Mouse (Mus musculus) CH12.LX (cell line): ENCODE data around the gene Hspb3. TPM values are rescaled to one million over a fixed set of nuclear protein-coding genes. Genes with fewer than 3 reads are reported as not detected.

ENCODE experiments used
- DNase-seq: peaks from one replicate; pipeline ENCODE4 v3.0.0-alpha.2; 2013; ENCODE audit errors: extremely low read depth
- H3K27ac ChIP-seq: 2 replicates; pipeline ENCODE4 v1.5.1; 2012; ENCODE audit warnings: low read depth, mild to moderate bottlenecking, control low read depth, moderate library complexity; ENCODE audit not compliant: insufficient read depth
- H3K27me3 ChIP-seq: replicated peaks from 2 replicates; pipeline ENCODE3; 2012; ENCODE audit warnings: inconsistent platforms
- H3K36me3 ChIP-seq, 2 experiments: replicated peaks in 1 of 2; 2 replicates each; pipeline versions ENCODE3 to v1.6.1; 2012; ENCODE audit warnings: inconsistent platforms in 1 of 2, low read length in 1 of 2, mild to moderate bottlenecking in 1 of 2, mixed read lengths in 1 of 2, moderate library complexity in 1 of 2; ENCODE audit not compliant: control insufficient read depth in 1 of 2, insufficient read depth in 1 of 2
- H3K4me1 ChIP-seq, 2 experiments: 2 replicates each; pipeline ENCODE4 v1.6.1; 2012; ENCODE audit warnings: inconsistent platforms in 1 of 2, moderate library complexity in 1 of 2; ENCODE audit not compliant: insufficient read depth in 2 of 2, control insufficient read depth in 1 of 2
- H3K4me2 ChIP-seq: 2 replicates; pipeline ENCODE4 v1.6.1; 2012; ENCODE audit warnings: low read depth, mild to moderate bottlenecking, control low read depth; ENCODE audit not compliant: poor library complexity, insufficient read depth, severe bottlenecking
- H3K4me3 ChIP-seq, 3 experiments: fragments of 150-350 bp in 1 of 3; sonication (generic) in 1 of 3; replicated peaks in 1 of 3; 2 replicates each; pipeline versions ENCODE3 to v1.5.1; 2011 to 2012; ENCODE audit warnings: low read depth in 2 of 3, low read length in 2 of 3, mild to moderate bottlenecking in 2 of 3, moderate library complexity in 2 of 3, control low read depth in 1 of 3, improper control_type of control experiment in 1 of 3, inconsistent platforms in 1 of 3, mixed read lengths in 1 of 3; ENCODE audit not compliant: poor library complexity in 1 of 3
- H3K79me2 ChIP-seq: replicated peaks from 2 replicates; pipeline ENCODE4 v1.6.1; 2012; ENCODE audit warnings: mild to moderate bottlenecking, moderate library complexity; ENCODE audit not compliant: control insufficient read depth, poor library complexity, insufficient read depth, severe bottlenecking; ENCODE audit errors: extremely low read depth
- H3K9ac ChIP-seq: 2 replicates; pipeline ENCODE4 v1.6.1; 2012; ENCODE audit warnings: low read depth, mild to moderate bottlenecking, control low read depth, moderate library complexity; ENCODE audit not compliant: insufficient read depth
- H3K9me3 ChIP-seq: replicated peaks from 2 replicates; pipeline ENCODE3; 2012; ENCODE audit warnings: low read length, inconsistent platforms, mixed read lengths
- CHD2 ChIP-seq: IDR thresholded peaks from 2 replicates; pipeline ENCODE4 v1.6.1; 2011; ENCODE audit warnings: low read length, improper control_type of control experiment
- E2F4 ChIP-seq: IDR thresholded peaks from 2 replicates; pipeline ENCODE4 v1.6.1; 2011; ENCODE audit warnings: low read depth, low read length, improper control_type of control experiment; ENCODE audit not compliant: insufficient replicate concordance
- EP300 ChIP-seq: IDR thresholded peaks from 2 replicates; pipeline ENCODE4 v1.6.1; 2011; ENCODE audit warnings: low read length, improper control_type of control experiment
- ETS1 ChIP-seq: conservative IDR thresholded peaks from 2 replicates; pipeline ENCODE4 v1.6.1; 2012; ENCODE audit warnings: low read depth, mild to moderate bottlenecking, inconsistent platforms, low read length, improper control_type of control experiment, moderate library complexity
- GABPA ChIP-seq: IDR thresholded peaks from 2 replicates; pipeline ENCODE4 v1.6.1; 2012; ENCODE audit warnings: low read depth, low read length, improper control_type of control experiment, inconsistent platforms; ENCODE audit not compliant: insufficient replicate concordance
- HCFC1 ChIP-seq: IDR thresholded peaks from 2 replicates; pipeline ENCODE4 v1.6.1; 2012; ENCODE audit warnings: low read depth, mild to moderate bottlenecking, inconsistent platforms, low read length, improper control_type of control experiment
- IRF4 ChIP-seq: IDR thresholded peaks from 2 replicates; pipeline ENCODE4 v1.6.1; 2014; ENCODE audit warnings: low read depth, mild to moderate bottlenecking, inconsistent platforms, low read length, improper control_type of control experiment
- JUN ChIP-seq: IDR thresholded peaks from 2 replicates; pipeline ENCODE4 v1.6.1; 2011; ENCODE audit warnings: low read depth, mild to moderate bottlenecking, low read length, improper control_type of control experiment, moderate library complexity; ENCODE audit not compliant: insufficient read depth
- JUND ChIP-seq: conservative IDR thresholded peaks from 2 replicates; pipeline ENCODE4 v1.6.1; 2011; ENCODE audit warnings: low read depth, low read length, improper control_type of control experiment
- KAT2A ChIP-seq: IDR thresholded peaks from 2 replicates; pipeline ENCODE4 v1.6.1; 2012; ENCODE audit warnings: low read length, improper control_type of control experiment, inconsistent platforms; ENCODE audit not compliant: insufficient replicate concordance
- MAFK ChIP-seq: IDR thresholded peaks from 2 replicates; pipeline ENCODE4 v1.6.1; 2011; ENCODE audit warnings: low read length, improper control_type of control experiment; ENCODE audit not compliant: insufficient replicate concordance
- MAX ChIP-seq: IDR thresholded peaks from 2 replicates; pipeline ENCODE4 v1.6.1; 2011; ENCODE audit warnings: low read length, improper control_type of control experiment
- NELFE ChIP-seq: IDR thresholded peaks from 2 replicates; pipeline ENCODE4 v1.6.1; 2011; ENCODE audit warnings: low read depth, low read length, improper control_type of control experiment
- PAX5 ChIP-seq: IDR thresholded peaks from 2 replicates; pipeline ENCODE4 v1.6.1; 2012; ENCODE audit warnings: low read length, inconsistent platforms, mixed read lengths
- POLR2A ChIP-seq: IDR thresholded peaks from 2 replicates; pipeline ENCODE4 v1.6.1; 2011; ENCODE audit warnings: low read depth, mild to moderate bottlenecking, improper control_type of control experiment, low read length
- POLR2AphosphoS2 ChIP-seq: IDR thresholded peaks from 2 replicates; pipeline ENCODE4 v1.6.1; 2011; ENCODE audit warnings: low read depth, low read length, improper control_type of control experiment
- RAD21 ChIP-seq: IDR thresholded peaks from 2 replicates; pipeline ENCODE4 v1.6.1; 2011; ENCODE audit warnings: low read depth, mild to moderate bottlenecking, low read length, improper control_type of control experiment, moderate library complexity
- RCOR1 ChIP-seq: conservative IDR thresholded peaks from 2 replicates; pipeline ENCODE4 v1.6.1; 2012; ENCODE audit warnings: low read depth, mild to moderate bottlenecking, inconsistent platforms, low read length, improper control_type of control experiment
- SIN3A ChIP-seq: IDR thresholded peaks from 2 replicates; pipeline ENCODE4 v1.6.1; 2012; ENCODE audit warnings: low read length, improper control_type of control experiment, inconsistent platforms
- SMC3 ChIP-seq: IDR thresholded peaks from 2 replicates; pipeline ENCODE4 v1.6.1; 2011; ENCODE audit warnings: low read depth, low read length, improper control_type of control experiment
- TBP ChIP-seq: conservative IDR thresholded peaks from 2 replicates; pipeline ENCODE4 v1.6.1; 2011; ENCODE audit warnings: low read depth, low read length, improper control_type of control experiment
- UBTF ChIP-seq: IDR thresholded peaks from 2 replicates; pipeline ENCODE4 v1.6.1; 2012; ENCODE audit warnings: low read depth, mild to moderate bottlenecking, inconsistent platforms, low read length, improper control_type of control experiment, moderate library complexity
- USF1 ChIP-seq: IDR thresholded peaks from 2 replicates; pipeline ENCODE4 v1.6.1; 2014; ENCODE audit warnings: low read depth, mild to moderate bottlenecking, inconsistent platforms, low read length, improper control_type of control experiment
- USF2 ChIP-seq: conservative IDR thresholded peaks from 2 replicates; pipeline ENCODE4 v1.6.1; 2011; ENCODE audit warnings: low read depth, low read length, improper control_type of control experiment
- ZC3H11A ChIP-seq: IDR thresholded peaks from 2 replicates; pipeline ENCODE4 v1.6.1; 2012; ENCODE audit warnings: low read depth, mild to moderate bottlenecking, inconsistent platforms, low read length, improper control_type of control experiment
- ZMIZ1 ChIP-seq: IDR thresholded peaks from 2 replicates; pipeline ENCODE4 v1.6.1; 2012; ENCODE audit warnings: low read depth, mild to moderate bottlenecking, inconsistent platforms, low read length, improper control_type of control experiment
- dilution Hi-C: fragments of 300-500 bp; cut with MboI; formaldehyde crosslinking; loops from 2 replicates; pipeline ENCODE4 v1.14.3; 2020; ENCODE audit warnings: low sequenced_read_pairs; ENCODE audit not compliant: extremely low pct_unique_long_range_greater_than_20kb, extremely low pct_ligation_motif_present
- in situ Hi-C: fragments of 300-500 bp; cut with MboI; formaldehyde crosslinking; loops from 3 replicates; pipeline ENCODE4 v1.14.3; 2019; ENCODE audit warnings: low sequenced_read_pairs, low pct_ligation_motif_present, low pct_unique_long_range_greater_than_20kb, mixed read lengths
- polyA plus RNA-seq: library from polyadenylated mRNA; unstranded; fragments of >175 nt; gene quantifications from 2 replicates; pipeline ENCODE4 v1.2.1, GENCODE M21; 2012; ENCODE audit warnings: low read depth; ENCODE audit not compliant: insufficient read length
- total RNA-seq, 2 experiments: library from RNA; depleted of rRNA; stranded (reverse); fragments of 300-350 nt in 1 of 2; fragments of >200 nt in 1 of 2; gene quantifications; 2 replicates each; pipeline ENCODE4 v1.2.3; 2012 to 2014

The Hspb3 gene
- total and polyA plus RNA-seq, 3 experiments: not detected

- peaks cover 23% of the 10 kb centered on the region for H3K79me2 ChIP-seq
- H3K27ac ChIP-seq: no peak overlapping the region
- peaks cover 10% of the 10 kb centered on the region for H3K9me3 ChIP-seq
- peaks cover 0 to 35% of the 10 kb centered on the region in 2 experiments for H3K36me3 ChIP-seq
- in situ Hi-C loops (loop anchor here (10.0 kb wide), 1 partner anchor 269 kb away; no protein-coding TSS in a partner anchor), dilution Hi-C loops (no loop called here)
- no peak for DNase-seq
- peaks cover 31 to 77% of the 10 kb centered on the region in 2 experiments for H3K4me1 ChIP-seq
- H3K27me3 ChIP-seq: no peaks in the 10 kb centered on the region
- H3K9ac ChIP-seq: no peak overlapping the region
- TF ChIP-seq EP300 (no peak), USF2 (no peak), SMC3 (no peak), RCOR1 (no peak), ETS1 (no peak), UBTF (no peak), CHD2 (no peak), POLR2AphosphoS2 (no peak), IRF4 (no peak), USF1 (no peak), HCFC1 (no peak), MAFK (no peak), GABPA (no peak)
- H3K4me3 ChIP-seq: no peak overlapping the region
- H3K4me2 ChIP-seq: no peak overlapping the region
Observed at GRCm38 (mm10) chr13:113613882-113614281, 49.6 kb downstream of the Hspb3 start.

GRCm38 (mm10) chr13:113613341-113613740 is 50.1 kb downstream of the Hspb3 start:
- Histone ChIP-seq H3K9me3 (peaks cover 10% of the 10 kb centered on the region), H3K4me3 (no peak overlapping the region), H3K4me2 (no peak overlapping the region), H3K9ac (no peak overlapping the region), H3K79me2 (peaks cover 23% of the 10 kb centered on the region), H3K27me3 (no peaks in the 10 kb centered on the region), H3K27ac (no peak overlapping the region), H3K36me3 (peaks cover 0 to 38% of the 10 kb centered on the region in 2 experiments), H3K4me1 (peaks cover 31 to 80% of the 10 kb centered on the region in 2 experiments)
- TF ChIP-seq SIN3A (no peak), KAT2A (no peak), ZC3H11A (no peak), EP300 (no peak), RAD21 (no peak), TBP (no peak), NELFE (no peak), JUN (no peak), E2F4 (no peak), IRF4 (no peak), ZMIZ1 (no peak), JUND (no peak), PAX5 (no peak), MAX (no peak), POLR2A (no peak), MAFK (no peak)
- no peak for DNase-seq
- dilution Hi-C loops (no loop called here), in situ Hi-C loops (loop anchor here (10.0 kb wide), 1 partner anchor 269 kb away; no protein-coding TSS in a partner anchor)
